Mouse (Mus musculus) midbrain, embryonic 11.5 days (tissue): ENCODE data around the gene Clybl. TPM values are rescaled to one million over a fixed set of nuclear protein-coding genes. Genes with fewer than 3 reads are reported as not detected.
A peak's percentile ranks its signal among the peaks of the same experiment; 100 is the strongest.

ENCODE experiments used
- ATAC-seq: fragments of 200-750 bp; cut with Nextera tagmentation; 2 replicates; pipeline ENCODE4 v1.8.0; 2017; ENCODE audit warnings: moderate TSS enrichment, moderate library complexity; ENCODE audit not compliant: low FRiP score
- DNase-seq: peaks from one replicate; pipeline ENCODE4 v3.0.0; 2015; ENCODE audit warnings: low spot score; ENCODE audit errors: missing footprints
- H3K27ac ChIP-seq: fragments of 300-500 bp; sonication (generic); 2 replicates; pipeline ENCODE4 v1.5.1; 2014; ENCODE audit warnings: low read depth, low read length
- H3K27me3 ChIP-seq: fragments of 300-500 bp; sonication (generic); 2 replicates; pipeline ENCODE4 v1.6.1; 2014; ENCODE audit warnings: mild to moderate bottlenecking, low read length, moderate library complexity, mixed read lengths; ENCODE audit not compliant: control insufficient read depth, insufficient read depth
- H3K36me3 ChIP-seq: fragments of 300-500 bp; sonication (generic); 2 replicates; pipeline ENCODE4 v1.6.1; 2014; ENCODE audit warnings: mild to moderate bottlenecking, low read length, moderate library complexity, mixed read lengths; ENCODE audit not compliant: control insufficient read depth, insufficient read depth
- H3K4me1 ChIP-seq: fragments of 300-500 bp; sonication (generic); 2 replicates; pipeline ENCODE4 v1.6.1; 2014; ENCODE audit warnings: low read length; ENCODE audit not compliant: control insufficient read depth, insufficient read depth
- H3K4me2 ChIP-seq: fragments of 300-500 bp; sonication (generic); 2 replicates; pipeline ENCODE4 v1.6.1; 2014; ENCODE audit warnings: mild to moderate bottlenecking, moderate library complexity
- H3K4me3 ChIP-seq: fragments of 300-500 bp; sonication (generic); 2 replicates; pipeline ENCODE4 v1.5.1; 2014; ENCODE audit warnings: low read depth, low read length
- H3K9ac ChIP-seq: fragments of 300-500 bp; sonication (generic); 2 replicates; pipeline ENCODE4 v1.6.1; 2014; ENCODE audit warnings: low read length
- H3K9me3 ChIP-seq: fragments of 300-500 bp; sonication (generic); 2 replicates; pipeline ENCODE4 v1.6.1; 2016; ENCODE audit warnings: low read length; ENCODE audit not compliant: control insufficient read depth
- WGBS: fragments of 180-500 bp; shearing (Covaris S2); extraction: QIAGEN DNeasy Blood & Tissue Kit; methylation state at CpG from one replicate; pipeline ENCODE4 v1.1.7; 2014; 5-methylcytosine and 5-hydroxymethylcytosine counted together
- polyA plus RNA-seq: library from polyadenylated mRNA; unstranded; fragments of >200 nt; fragmentation: Nextera tagmentation; extraction: Ambion mirVana; gene quantifications from 2 replicates; pipeline ENCODE4 v1.2.1, GENCODE M21; 2014

The Clybl gene
- polyA plus RNA-seq, 1 experiment from 2014 or later: 31.5 TPM

DNA sequence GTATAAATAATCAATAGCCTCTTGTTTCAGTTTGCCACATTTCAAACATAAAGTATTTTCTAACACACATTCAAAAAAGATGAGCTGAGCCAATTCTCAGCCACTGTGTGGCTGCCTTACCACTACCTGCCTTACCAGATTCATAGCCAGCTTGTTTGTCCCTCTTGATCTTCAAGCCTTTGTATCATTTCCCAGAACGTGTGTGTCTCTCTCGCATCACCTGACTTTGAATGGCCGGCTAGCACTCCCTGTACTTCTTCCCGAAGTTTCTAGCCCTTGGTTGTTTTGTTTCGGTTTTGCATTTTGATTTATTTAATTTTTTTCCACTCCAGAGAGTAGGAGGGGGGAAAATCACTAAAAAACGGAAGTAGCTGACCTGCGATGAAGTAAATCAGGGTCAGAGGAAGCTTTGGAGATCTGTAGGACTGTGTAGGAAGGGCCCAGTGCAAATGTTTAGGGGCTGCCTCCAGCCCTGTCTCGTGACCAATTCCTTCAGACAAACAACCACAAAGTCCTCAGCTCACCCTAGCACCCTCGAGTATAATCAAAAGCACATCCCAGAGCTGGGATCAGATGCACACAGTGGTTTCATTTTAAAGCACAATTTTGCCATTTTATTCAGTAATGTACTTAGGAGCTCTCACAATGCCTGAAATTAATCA lies 195.1 kb downstream of the Clybl start:
- Histone ChIP-seq H3K4me2 (peak overlapping the region; percentile 28), H3K4me1 (peaks cover 26% of the 10 kb centered on the region), H3K9me3 (no peaks in the 10 kb centered on the region), H3K4me3 (no peak overlapping the region), H3K36me3 (no peaks in the 10 kb centered on the region), H3K27me3 (peaks cover 53% of the 10 kb centered on the region), H3K9ac (peak overlapping the region; percentile 36; the same call in 1 of the 2 replicates), H3K27ac (peak overlapping the region; percentile 48)
- ATAC-seq (no peak), DNase-seq (no peak)
- WGBS: 37% methylated on average over 9 of the region's 9 CpGs

DNA sequence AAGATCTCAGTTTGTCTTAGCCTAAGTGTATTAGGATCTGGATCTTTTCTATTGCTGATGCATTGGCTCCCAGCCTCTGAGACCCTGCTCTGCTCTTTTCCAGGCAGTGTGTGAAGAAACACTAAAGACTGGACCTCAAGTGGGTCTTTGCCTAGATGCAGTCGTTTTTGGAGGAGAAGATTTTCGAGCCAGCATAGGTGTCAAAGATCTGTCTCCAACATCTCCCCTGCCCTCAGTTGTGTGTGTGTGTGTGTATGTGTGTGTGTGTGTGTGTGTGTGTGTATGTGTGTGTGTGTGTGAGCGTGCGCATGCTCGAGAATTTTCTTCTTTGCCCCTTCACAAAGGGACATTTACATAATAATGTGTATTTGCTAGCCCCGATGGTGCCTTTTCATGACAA lies 196.2 kb downstream of the Clybl start:
- ATAC-seq (no peak), DNase-seq (no peak)
- no peaks in the 10 kb centered on the region for H3K36me3 ChIP-seq
- H3K27ac ChIP-seq: no peak overlapping the region
- no peak overlapping the region for H3K9ac ChIP-seq
- H3K4me2 ChIP-seq: no peak overlapping the region
- WGBS: 37% methylated on average over 6 of the region's 6 CpGs
- peaks cover 32% of the 10 kb centered on the region for H3K4me1 ChIP-seq
- no peaks in the 10 kb centered on the region for H3K9me3 ChIP-seq
- peaks cover 42% of the 10 kb centered on the region for H3K27me3 ChIP-seq
- no peak overlapping the region for H3K4me3 ChIP-seq

DNA sequence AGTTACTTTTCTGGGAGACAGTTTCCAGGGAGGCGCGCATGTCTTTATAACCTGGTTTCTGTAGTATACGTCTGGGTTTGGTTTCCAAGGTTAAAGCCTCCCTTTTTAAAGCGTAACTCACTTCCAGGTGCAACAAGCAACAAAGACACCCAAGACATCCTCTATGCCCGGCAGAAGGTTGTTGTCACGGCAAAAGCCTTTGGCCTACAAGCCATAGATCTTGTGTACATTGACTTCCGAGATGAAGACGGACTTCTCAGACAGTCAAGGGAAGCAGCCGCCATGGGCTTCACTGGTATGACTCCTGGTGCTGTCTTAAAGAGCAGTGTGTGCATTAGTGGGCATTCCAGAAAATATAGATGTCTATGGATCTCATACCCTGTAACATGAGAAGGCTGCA lies 197.6 kb downstream of the Clybl start:
- DNase-seq (no peak), ATAC-seq (no peak)
- WGBS: 87% methylated on average over 9 of the region's 9 CpGs
- peaks cover 44% of the 10 kb centered on the region for H3K27me3 ChIP-seq
- H3K9ac ChIP-seq: no peak overlapping the region
- peaks cover 32% of the 10 kb centered on the region for H3K4me1 ChIP-seq
- no peaks in the 10 kb centered on the region for H3K9me3 ChIP-seq
- H3K4me3 ChIP-seq: no peak overlapping the region
- H3K36me3 ChIP-seq: no peaks in the 10 kb centered on the region
- no peak overlapping the region for H3K27ac ChIP-seq
- H3K4me2 ChIP-seq: no peak overlapping the region

- H3K27ac ChIP-seq: no peak overlapping the region
- DNase-seq: no peak
- WGBS: 91% methylated on average over 5 of the region's 5 CpGs
- H3K4me2 ChIP-seq: no peak overlapping the region
- H3K27me3 ChIP-seq: peaks cover 43% of the 10 kb centered on the region
- ATAC-seq: no peak
- H3K9me3 ChIP-seq: no peaks in the 10 kb centered on the region
- no peaks in the 10 kb centered on the region for H3K36me3 ChIP-seq
- H3K4me1 ChIP-seq: peaks cover 26% of the 10 kb centered on the region
- H3K9ac ChIP-seq: no peak overlapping the region
- no peak overlapping the region for H3K4me3 ChIP-seq
These were observed 198.5 kb downstream of the Clybl start for GRCm38 (mm10) chr14:122379996-122380395.

GRCm38 (mm10) chr14:122380896-122381845 lies 199.7 kb downstream of the Clybl start:
- H3K9ac ChIP-seq: no peak overlapping the region
- H3K4me2 ChIP-seq: no peak overlapping the region
- no peaks in the 10 kb centered on the region for H3K9me3 ChIP-seq
- no peak for ATAC-seq
- DNase-seq: no peak
- peaks cover 43% of the 10 kb centered on the region for H3K27me3 ChIP-seq
- peaks cover 20% of the 10 kb centered on the region for H3K4me1 ChIP-seq
- H3K36me3 ChIP-seq: no peaks in the 10 kb centered on the region
- H3K27ac ChIP-seq: no peak overlapping the region
- WGBS: 63% methylated on average over 15 of the region's 15 CpGs
- H3K4me3 ChIP-seq: no peak overlapping the region

GRCm38 (mm10) chr14:122382281-122382680 lies 200.8 kb downstream of the Clybl start:
- DNase-seq (no peak), ATAC-seq (0 out of 2 replicates have a peak, but pooled peaks have one; percentile 13)
- Histone ChIP-seq H3K4me2 (no peak overlapping the region), H3K27me3 (peaks cover 39% of the 10 kb centered on the region), H3K4me1 (peaks cover 14% of the 10 kb centered on the region), H3K36me3 (no peaks in the 10 kb centered on the region), H3K27ac (no peak overlapping the region), H3K9ac (no peak overlapping the region), H3K9me3 (no peaks in the 10 kb centered on the region), H3K4me3 (no peak overlapping the region)
- 40% methylated on average over 5 of the region's 5 CpGs for WGBS

GRCm38 (mm10) chr14:122383931-122384330 lies 202.4 kb downstream of the Clybl start:
- ATAC-seq (no peak), DNase-seq (no peak)
- Histone ChIP-seq H3K4me3 (no peak overlapping the region), H3K4me1 (peaks cover 10% of the 10 kb centered on the region; the same call in 1 of the 2 replicates), H3K9ac (no peak overlapping the region), H3K36me3 (no peaks in the 10 kb centered on the region), H3K4me2 (no peak overlapping the region), H3K27ac (no peak overlapping the region), H3K9me3 (no peaks in the 10 kb centered on the region), H3K27me3 (peaks cover 36% of the 10 kb centered on the region)
- 86% methylated on average over 6 of the region's 6 CpGs for WGBS

DNA sequence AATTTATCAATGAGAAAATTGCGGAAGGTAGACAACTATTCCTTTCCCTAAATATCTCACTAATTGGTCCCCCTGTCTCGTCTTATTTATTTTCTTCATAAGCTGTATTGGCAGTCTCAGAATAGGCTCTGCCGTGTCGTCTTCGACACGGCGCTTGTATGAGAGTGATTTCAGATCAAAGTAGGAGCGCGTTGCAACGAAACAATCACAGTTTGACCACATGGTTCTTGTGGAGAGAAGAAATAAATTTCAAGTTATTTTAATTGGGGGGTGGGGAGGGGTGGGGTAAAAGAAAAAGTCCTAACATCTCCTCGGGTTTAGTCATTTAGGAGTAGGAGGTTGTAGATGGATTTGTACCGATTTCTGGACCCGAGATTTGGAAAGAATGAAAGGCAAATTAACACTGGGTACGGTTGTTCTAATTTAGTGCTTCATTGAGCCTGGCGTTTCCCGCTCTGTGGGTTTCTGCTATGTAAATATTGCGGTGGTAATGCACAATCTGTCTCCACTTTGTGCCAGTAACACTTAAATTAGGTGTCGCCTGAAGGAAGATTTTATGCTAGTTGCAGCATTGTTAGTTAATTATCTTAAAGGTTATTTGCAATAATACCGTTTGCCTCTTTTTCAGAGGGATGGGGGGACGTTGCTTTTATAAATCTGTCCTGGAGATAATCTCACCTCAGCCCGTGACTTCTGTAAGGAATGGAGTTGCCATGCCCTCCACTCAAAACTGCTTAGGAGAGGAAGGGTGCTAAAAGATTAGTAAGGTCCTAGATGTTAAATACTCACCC lies 203.1 kb downstream of the Clybl start:
- H3K27me3 ChIP-seq: peaks cover 33% of the 10 kb centered on the region
- no peaks in the 10 kb centered on the region for H3K36me3 ChIP-seq
- no peaks in the 10 kb centered on the region for H3K9me3 ChIP-seq
- no peak for ATAC-seq
- no peak overlapping the region for H3K27ac ChIP-seq
- H3K4me2 ChIP-seq: no peak overlapping the region
- H3K9ac ChIP-seq: no peak overlapping the region
- WGBS: 39% methylated on average over 21 of the region's 21 CpGs
- peaks cover 10% of the 10 kb centered on the region; the same call in 1 of the 2 replicates for H3K4me1 ChIP-seq
- H3K4me3 ChIP-seq: no peak overlapping the region
- DNase-seq: no peak
